Mouse (Mus musculus) myocyte (in vitro differentiated cells): Measurements from ENCODE around the gene Zfp853.

Experiments used
- CEBPB ChIP-seq: IDR thresholded peaks from 2 replicates; pipeline ENCODE4 v1.6.1; 2011; ENCODE audit warnings: mild to moderate bottlenecking, moderate library complexity; ENCODE audit not compliant: poor library complexity, insufficient read depth, severe bottlenecking
- E2F4 ChIP-seq: IDR thresholded peaks from one replicate; pipeline ENCODE4 v1.6.1; 2011; ENCODE audit warnings: mild to moderate bottlenecking, control low read depth, moderate library complexity; ENCODE audit not compliant: insufficient read depth
- MAX ChIP-seq: IDR thresholded peaks from one replicate; pipeline ENCODE4 v1.6.1; 2011; ENCODE audit warnings: low read depth, mild to moderate bottlenecking, control low read depth
- MYOD1 ChIP-seq, 3 experiments: IDR thresholded peaks; one replicate each; pipeline ENCODE4 v1.6.1; 2011; ENCODE audit warnings: control low read depth in 2 of 3, low read depth in 2 of 3, mild to moderate bottlenecking in 2 of 3, moderate library complexity in 1 of 3; ENCODE audit not compliant: insufficient read length in 2 of 3, control insufficient read depth in 1 of 3
- MYOG ChIP-seq, 3 experiments: IDR thresholded peaks; one replicate each; pipeline ENCODE4 v1.6.1; 2011; ENCODE audit warnings: control low read depth in 2 of 3, low read depth in 2 of 3, mild to moderate bottlenecking in 2 of 3; ENCODE audit not compliant: insufficient read length in 2 of 3, control insufficient read depth in 1 of 3, insufficient read depth in 1 of 3
- POLR2A ChIP-seq: IDR thresholded peaks from one replicate; pipeline ENCODE4 v1.6.1; 2011; ENCODE audit warnings: low read depth, mild to moderate bottlenecking, control low read depth, moderate library complexity; ENCODE audit not compliant: insufficient read length
- POLR2AphosphoS2 ChIP-seq: IDR thresholded peaks from one replicate; pipeline ENCODE4 v1.6.1; 2011; ENCODE audit warnings: low read depth, control low read depth; ENCODE audit not compliant: insufficient read length
- SRF ChIP-seq: IDR thresholded peaks from one replicate; pipeline ENCODE4 v1.6.1; 2011; ENCODE audit warnings: low read depth; ENCODE audit not compliant: control insufficient read depth, insufficient read length
- TCF12 ChIP-seq: IDR thresholded peaks from one replicate; pipeline ENCODE4 v1.6.1; 2011; ENCODE audit warnings: mild to moderate bottlenecking, control low read depth; ENCODE audit not compliant: poor library complexity, insufficient read depth, severe bottlenecking
- USF1 ChIP-seq: IDR thresholded peaks from one replicate; pipeline ENCODE4 v1.6.1; 2011; ENCODE audit warnings: low read depth, mild to moderate bottlenecking, control low read depth, moderate library complexity

- TF ChIP-seq MAX (no peak), POLR2A (no peak), E2F4 (no peak), MYOG (IDR thresholded peaks at IDR 0.05; ENCODE audit: control insufficient read depth in 1 of 3, insufficient read depth in 1 of 3, insufficient read length in 2 of 3, low read depth in 2 of 3) (no peak), USF1 (no peak), POLR2AphosphoS2 (no peak), MYOD1 (IDR thresholded peaks at IDR 0.05; ENCODE audit: control insufficient read depth in 1 of 3, insufficient read length in 2 of 3, low read depth in 2 of 3) (no peak), TCF12 (no peak), CEBPB (no peak), SRF (no peak)
Measured at GRCm38 (mm10) chr5:143339603-143340002, 46.2 kb upstream of the Zfp853 start.
